Comparison of ENCODE assay signal across 22 mouse cellular contexts in the genomic region with DNA sequence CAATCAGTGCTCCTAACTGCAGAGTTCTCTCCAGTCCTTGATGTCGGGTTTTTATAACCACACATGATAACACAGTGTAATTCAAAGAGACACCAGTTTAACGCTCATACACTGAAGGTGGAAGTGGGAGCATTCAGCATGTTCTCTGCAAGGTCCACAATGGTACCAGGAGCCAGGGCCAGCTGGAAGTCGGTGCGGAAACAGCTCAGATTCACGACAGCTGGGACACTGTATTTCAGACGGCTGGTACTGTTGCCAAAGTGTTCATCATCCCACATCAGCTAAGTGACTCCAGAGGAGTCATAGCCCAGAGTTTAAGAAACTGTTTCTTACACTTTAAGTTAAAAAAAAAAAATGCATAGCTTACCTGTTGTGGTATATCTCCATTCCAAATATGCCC.
"Had no signal": no experiment of that assay in that cellular context is flagged by ENCODE, and none has a peak within 500 bp of the region (broad histone marks: within the 10 kb centered on the region; RNA-seq: fewer than 3 reads in every experiment).

No protein-coding gene starts in this region.

- H3K4me1 ChIP-seq: heart, embryonic 12.5 days; hindbrain, embryonic 10.5 days; hindbrain, embryonic 12.5 days; intestine, embryonic 15.5 days; limb, embryonic 13.5 days; limb, embryonic 15.5 days; liver, embryonic 12.5 days had no signal

- H3K9me3 ChIP-seq: hindbrain, embryonic 10.5 days; hindbrain, embryonic 12.5 days; intestine, embryonic 15.5 days; limb, embryonic 13.5 days; limb, embryonic 15.5 days; liver, embryonic 12.5 days had no signal

- H3K4me3 ChIP-seq: heart, adult 2 months; heart, embryonic 12.5 days; hindbrain, embryonic 10.5 days; hindbrain, embryonic 12.5 days; intestine, embryonic 15.5 days; layer of hippocampus, adult 2 months; left cerebral cortex, adult 2 months; limb, embryonic 13.5 days; limb, embryonic 15.5 days; liver, embryonic 12.5 days had no signal

- ATAC-seq: hindbrain, embryonic 16.5 days; inflammation-experienced regulatory T-cells, adult 6 months; intestine, embryonic 15.5 days; intestine, postnatal 0 days; liver, embryonic 12.5 days had no signal

- H3K27me3 ChIP-seq: heart, embryonic 12.5 days; hindbrain, embryonic 12.5 days; intestine, embryonic 15.5 days; limb, embryonic 13.5 days; limb, embryonic 15.5 days; liver, embryonic 12.5 days had no signal

- H3K27ac ChIP-seq: heart, adult 2 months; hindbrain, embryonic 10.5 days; hindbrain, embryonic 12.5 days; hindbrain, embryonic 14.5 days; intestine, embryonic 15.5 days; layer of hippocampus, adult 2 months; left cerebral cortex, adult 2 months; limb, embryonic 13.5 days; limb, embryonic 15.5 days; liver, embryonic 12.5 days; liver, embryonic 14.5 days had no signal

- H3K4me2 ChIP-seq: heart, embryonic 12.5 days; hindbrain, embryonic 12.5 days; hindbrain, embryonic 14.5 days; intestine, embryonic 15.5 days; limb, embryonic 13.5 days; limb, embryonic 15.5 days; liver, embryonic 12.5 days had no signal

- H3K36me3 ChIP-seq: heart, embryonic 12.5 days; hindbrain, embryonic 10.5 days; hindbrain, embryonic 12.5 days; intestine, embryonic 15.5 days; limb, embryonic 13.5 days; limb, embryonic 15.5 days; liver, embryonic 12.5 days had no signal

- DNase-seq: gastrocnemius, postnatal 25 days; heart, adult 2 months; heart, postnatal 4 days; kidney, adult 18-20 months; kidney, adult 8-10 months; kidney, postnatal 10 days; kidney, postnatal 25 days; kidney, postnatal 4 days had no signal

- H3K9ac ChIP-seq: heart, embryonic 12.5 days; hindbrain, embryonic 12.5 days; hindbrain, embryonic 14.5 days; intestine, embryonic 15.5 days; limb, embryonic 13.5 days; limb, embryonic 15.5 days; liver, embryonic 12.5 days; liver, embryonic 14.5 days had no signal
